Mouse (Mus musculus) limb, embryonic 12.5 days (tissue): ENCODE data around the gene Stradb. TPM values are rescaled to one million over a fixed set of nuclear protein-coding genes. Genes with fewer than 3 reads are reported as not detected.

ENCODE experiments used
- ATAC-seq: fragments of 200-750 bp; cut with Nextera tagmentation; 2 replicates; pipeline ENCODE4 v1.8.0; 2017; ENCODE audit warnings: low read depth, moderate TSS enrichment; ENCODE audit not compliant: insufficient number of reproducible peaks, insufficient read depth, low FRiP score, low TSS enrichment
- H3K27ac ChIP-seq: fragments of 300-500 bp; sonication (generic); 2 replicates; pipeline ENCODE4 v1.5.1; 2016; ENCODE audit warnings: mild to moderate bottlenecking, moderate library complexity
- H3K27me3 ChIP-seq: fragments of 300-500 bp; sonication (generic); 2 replicates; pipeline ENCODE4 v1.6.1; 2016; ENCODE audit warnings: mild to moderate bottlenecking, moderate library complexity
- H3K36me3 ChIP-seq: fragments of 300-500 bp; sonication (generic); 2 replicates; pipeline ENCODE4 v1.6.1; 2016; ENCODE audit warnings: mild to moderate bottlenecking, moderate library complexity
- H3K4me1 ChIP-seq: fragments of 300-500 bp; sonication (generic); replicated peaks from 2 replicates; pipeline ENCODE4 v1.6.1; 2016
- H3K4me2 ChIP-seq: fragments of 300-500 bp; sonication (generic); 2 replicates; pipeline ENCODE4 v1.6.1; 2016; ENCODE audit warnings: mild to moderate bottlenecking, moderate library complexity
- H3K4me3 ChIP-seq: fragments of 300-500 bp; sonication (generic); replicated peaks from 2 replicates; pipeline ENCODE4 v1.5.1; 2016; ENCODE audit warnings: mild to moderate bottlenecking
- H3K9ac ChIP-seq: fragments of 300-500 bp; sonication (generic); replicated peaks from 2 replicates; pipeline ENCODE4 v1.6.1; 2016; ENCODE audit warnings: mild to moderate bottlenecking, moderate library complexity
- H3K9me3 ChIP-seq: fragments of 300-500 bp; sonication (generic); 2 replicates; pipeline ENCODE4 v1.6.1; 2016; ENCODE audit warnings: mild to moderate bottlenecking, moderate library complexity
- WGBS: fragments of 180-500 bp; shearing (Covaris S2); methylation state at CpG from one replicate; pipeline ENCODE4 v1.1.7; 2016; 5-methylcytosine and 5-hydroxymethylcytosine counted together
- polyA plus RNA-seq: library from polyadenylated mRNA; unstranded; fragments of >200 nt; fragmentation: Nextera tagmentation; extraction: Ambion mirVana; gene quantifications from 2 replicates; pipeline ENCODE4 v1.2.1, GENCODE M21; 2016

The Stradb gene
- polyA plus RNA-seq, 1 experiment from 2014 or later, result 23.5 TPM

DNA sequence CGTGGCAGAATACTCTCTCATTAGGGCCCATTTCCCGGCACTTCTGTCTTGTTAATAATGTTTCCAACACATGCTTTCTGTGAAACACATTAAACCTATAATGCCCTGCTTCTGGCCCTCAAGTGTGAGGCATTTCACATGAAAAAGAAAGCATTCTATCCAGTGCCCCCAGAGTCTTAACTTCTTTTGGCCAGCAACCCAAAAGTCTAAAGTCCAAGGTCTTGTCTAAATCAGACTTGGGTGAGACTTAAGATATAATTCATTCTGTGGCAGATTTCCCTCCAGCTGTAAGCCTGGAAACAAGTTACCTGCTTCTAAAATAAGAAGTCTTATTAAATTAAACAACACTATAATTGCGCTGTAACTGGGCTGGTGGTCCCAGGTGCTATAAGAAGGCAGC lies 48.2 kb downstream of the Stradb start:
- Histone ChIP-seq H3K27me3 (no peaks in the 10 kb centered on the region), H3K27ac (no peak overlapping the region), H3K36me3 (no peaks in the 10 kb centered on the region), H3K9me3 (no peaks in the 10 kb centered on the region), H3K4me3 (no peak overlapping the region), H3K4me2 (no peak overlapping the region), H3K9ac (no peak overlapping the region), H3K4me1 (peaks cover 7% of the 10 kb centered on the region)
- 51% methylated on average over 3 of the region's 3 CpGs for WGBS
- ATAC-seq, result no peak

DNA sequence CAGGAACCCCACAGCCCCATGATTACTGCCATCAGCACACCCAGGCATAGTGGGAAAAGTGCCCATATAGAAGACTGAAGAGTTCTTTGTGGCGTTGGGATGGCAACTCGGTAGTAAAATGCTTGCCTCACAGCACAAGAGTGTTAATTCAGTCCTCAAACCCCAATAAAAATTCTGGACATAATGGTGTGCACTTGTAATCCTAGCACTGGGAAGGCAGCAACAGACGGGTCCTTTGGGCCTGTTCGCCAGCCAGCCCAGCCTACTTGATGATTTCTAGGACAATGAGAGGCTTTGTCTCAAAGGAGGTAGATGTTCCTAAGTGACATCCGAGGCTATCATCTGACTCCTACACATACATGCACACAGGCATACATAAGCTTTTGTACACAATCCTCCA lies 64.4 kb downstream of the Stradb start:
- Histone ChIP-seq H3K27me3 (no peaks in the 10 kb centered on the region), H3K9ac (no peak overlapping the region), H3K4me1 (no peaks in the 10 kb centered on the region), H3K27ac (no peak overlapping the region), H3K9me3 (0 out of 2 replicates have a peak, but pooled peaks cover 2% of the 10 kb centered on the region), H3K4me3 (no peak overlapping the region), H3K36me3 (no peaks in the 10 kb centered on the region), H3K4me2 (no peak overlapping the region)
- no peak for ATAC-seq
- 66% methylated on average over 5 of the region's 5 CpGs for WGBS

Other genes with a start within 250 kb of the Stradb start
- gene Casp8, start 178.1 kb upstream of the Stradb start, polyA plus RNA-seq, result 20.1 and 22.0 TPM in 2 replicates
- 12.1 and 13.5 TPM in 2 replicates for gene Trak2, start 92 bp upstream of the Stradb start, polyA plus RNA-seq
- not detected in 2 replicates for gene C2cd6, start 121.4 kb downstream of the Stradb start, polyA plus RNA-seq
- gene Tmem237, start 146.9 kb downstream of the Stradb start, polyA plus RNA-seq, result 33.7 and 39.2 TPM in 2 replicates
- gene Mpp4, start 189.9 kb downstream of the Stradb start, polyA plus RNA-seq, result 0.17 and 0.23 TPM in 2 replicates